Mouse (Mus musculus): ENCODE results near the gene Cd63. TPM values are rescaled to one million over a fixed set of nuclear protein-coding genes. Genes with fewer than 3 reads are reported as not detected.

Gene Cd63
- polyA plus RNA-seq, 1 experiment from 2014 or later: 97.4 TPM

Other genes starting within 250 kb of the Cd63 start
- 12.5 and 12.9 TPM in 2 replicates for gene Suox, start 226.9 kb upstream of the Cd63 start, polyA plus RNA-seq (2015; fragmentation: Nextera tagmentation; extraction: Ambion mirVana)
- gene Rab5b, start 204.7 kb upstream of the Cd63 start, polyA plus RNA-seq (2015; fragmentation: Nextera tagmentation; extraction: Ambion mirVana): 36.6 and 38.6 TPM in 2 replicates
- 0.43 and 0.59 TPM in 2 replicates for gene Pmel, start 196.8 kb upstream of the Cd63 start, polyA plus RNA-seq (2015; fragmentation: Nextera tagmentation; extraction: Ambion mirVana)
- 50.8 and 53.8 TPM in 2 replicates for gene Cdk2, start 196.0 kb upstream of the Cd63 start, polyA plus RNA-seq (2015; fragmentation: Nextera tagmentation; extraction: Ambion mirVana)
- 2.6 and 3.0 TPM in 2 replicates for gene Dgka, start 156.1 kb upstream of the Cd63 start, polyA plus RNA-seq (2015; fragmentation: Nextera tagmentation; extraction: Ambion mirVana)
- 11.9 and 13.5 TPM in 2 replicates for gene Pym1, start 153.1 kb upstream of the Cd63 start, polyA plus RNA-seq (2015; fragmentation: Nextera tagmentation; extraction: Ambion mirVana)
- gene Mmp19, start 110.1 kb upstream of the Cd63 start, polyA plus RNA-seq (2015; fragmentation: Nextera tagmentation; extraction: Ambion mirVana): 10.4 and 10.6 TPM in 2 replicates
- 18.8 TPM in 2 replicates for gene Dnajc14, start 96.9 kb upstream of the Cd63 start, polyA plus RNA-seq (2015; fragmentation: Nextera tagmentation; extraction: Ambion mirVana)
- 2.2 and 3.1 TPM in 2 replicates for gene Tmem198b, start 96.6 kb upstream of the Cd63 start, polyA plus RNA-seq (2015; fragmentation: Nextera tagmentation; extraction: Ambion mirVana)
- 84.4 and 94.9 TPM in 2 replicates for gene Sarnp, start 83.7 kb upstream of the Cd63 start, polyA plus RNA-seq (2015; fragmentation: Nextera tagmentation; extraction: Ambion mirVana)
- gene Ormdl2, start 79.3 kb upstream of the Cd63 start, polyA plus RNA-seq (2015; fragmentation: Nextera tagmentation; extraction: Ambion mirVana): 68.5 and 69.3 TPM in 2 replicates
- gene Gdf11, start 9.3 kb upstream of the Cd63 start, polyA plus RNA-seq (2015; fragmentation: Nextera tagmentation; extraction: Ambion mirVana): 0.16 and 0.22 TPM in 2 replicates
- gene Rdh5, start 21.9 kb downstream of the Cd63 start, polyA plus RNA-seq (2015; fragmentation: Nextera tagmentation; extraction: Ambion mirVana): 20.8 and 21.9 TPM in 2 replicates
- gene Bloc1s1, start 23.0 kb downstream of the Cd63 start, polyA plus RNA-seq (2015; fragmentation: Nextera tagmentation; extraction: Ambion mirVana): 92.8 and 96.6 TPM in 2 replicates
- gene Itga7, start 32.8 kb downstream of the Cd63 start, polyA plus RNA-seq (2015; fragmentation: Nextera tagmentation; extraction: Ambion mirVana): 0.39 and 0.83 TPM in 2 replicates
- 0.22 TPM in 1 of 2 replicates, not detected in the other for gene Mettl7b, start 60.0 kb downstream of the Cd63 start, polyA plus RNA-seq (2015; fragmentation: Nextera tagmentation; extraction: Ambion mirVana)
- gene Olfr9, start 88.4 kb downstream of the Cd63 start, polyA plus RNA-seq (2015; fragmentation: Nextera tagmentation; extraction: Ambion mirVana): not detected in 2 replicates
- gene Olfr763, start 109.8 kb downstream of the Cd63 start, polyA plus RNA-seq (2015; fragmentation: Nextera tagmentation; extraction: Ambion mirVana): not detected in 2 replicates
- not detected in 2 replicates for gene Olfr764-ps1, start 138.9 kb downstream of the Cd63 start, polyA plus RNA-seq (2015; fragmentation: Nextera tagmentation; extraction: Ambion mirVana)
- gene Olfr765, start 149.0 kb downstream of the Cd63 start, polyA plus RNA-seq (2015; fragmentation: Nextera tagmentation; extraction: Ambion mirVana): not detected in 2 replicates
- gene Olfr766-ps1, start 168.0 kb downstream of the Cd63 start, polyA plus RNA-seq (2015; fragmentation: Nextera tagmentation; extraction: Ambion mirVana): not detected in 2 replicates
- not detected in 2 replicates for gene Olfr767, start 181.9 kb downstream of the Cd63 start, polyA plus RNA-seq (2015; fragmentation: Nextera tagmentation; extraction: Ambion mirVana)
- gene Olfr768, start 198.4 kb downstream of the Cd63 start, polyA plus RNA-seq (2015; fragmentation: Nextera tagmentation; extraction: Ambion mirVana): not detected in 2 replicates
- gene Olfr769, start 216.9 kb downstream of the Cd63 start, polyA plus RNA-seq (2015; fragmentation: Nextera tagmentation; extraction: Ambion mirVana): not detected in 2 replicates
- not detected in 2 replicates for gene Olfr770, start 238.0 kb downstream of the Cd63 start, polyA plus RNA-seq (2015; fragmentation: Nextera tagmentation; extraction: Ambion mirVana)

Data from liver, embryonic 16.5 days (tissue).